1 mouse cellular context compared by ENCODE assay signal in genomic region chr2:127131353-127131752, GRCm38 (mm10).
TF ChIP-seq lines count a peak whose summit lies in the region.

No protein-coding gene starts in this region.

TF ChIP-seq in CH12.LX, 34 proteins besides CTCF, POLR2A, EP300 and RAD21:
- no peak for TF ChIP-seq HCFC1 (IDR thresholded peaks at IDR 0.05; ENCODE audit: low read depth, low read length)
- no peak for TF ChIP-seq GABPA (IDR thresholded peaks at IDR 0.05; ENCODE audit: insufficient replicate concordance, low read depth, low read length)
- TF ChIP-seq MYC (IDR thresholded peaks at IDR 0.05; ENCODE audit: low read depth, low read length): no peak
- TF ChIP-seq ZMIZ1 (IDR thresholded peaks at IDR 0.05; ENCODE audit: low read depth, low read length): no peak
- peak; percentile 82 for TF ChIP-seq CHD2 (IDR thresholded peaks at IDR 0.05; ENCODE audit: low read length)
- TF ChIP-seq ZC3H11A (IDR thresholded peaks at IDR 0.05; ENCODE audit: low read depth, low read length): no peak
- no peak for TF ChIP-seq JUN (IDR thresholded peaks at IDR 0.05; ENCODE audit: insufficient read depth, low read depth, low read length)
- peak; percentile 76 for TF ChIP-seq BHLHE40 (IDR thresholded peaks at IDR 0.05; ENCODE audit: low read depth, low read length)
- TF ChIP-seq E2F4 (IDR thresholded peaks at IDR 0.05; ENCODE audit: insufficient replicate concordance, low read depth, low read length): no peak
- peak; percentile 74 for TF ChIP-seq MAX (IDR thresholded peaks at IDR 0.05; ENCODE audit: low read length)
- peak; percentile 80 for TF ChIP-seq ETS1 (conservative IDR thresholded peaks at IDR 0.05; ENCODE audit: low read depth, low read length)
- no peak for TF ChIP-seq RCOR1 (conservative IDR thresholded peaks at IDR 0.05; ENCODE audit: low read depth, low read length)
- TF ChIP-seq USF1 (IDR thresholded peaks at IDR 0.05; ENCODE audit: low read depth, low read length): no peak
- no peak for TF ChIP-seq NELFE (IDR thresholded peaks at IDR 0.05; ENCODE audit: low read depth, low read length)
- no peak for TF ChIP-seq TCF12 (IDR thresholded peaks at IDR 0.05; ENCODE audit: low read depth, low read length)
- TF ChIP-seq NRF1 (IDR thresholded peaks at IDR 0.05; ENCODE audit: low read depth, low read length): no peak
- no peak for TF ChIP-seq PAX5 (IDR thresholded peaks at IDR 0.05; ENCODE audit: low read length)
- peak; percentile 55; the same call in 1 of the 2 replicates for TF ChIP-seq IRF4 (IDR thresholded peaks at IDR 0.05; ENCODE audit: low read depth, low read length)
- no peak for TF ChIP-seq TBP (conservative IDR thresholded peaks at IDR 0.05; ENCODE audit: low read depth, low read length)
- TF ChIP-seq UBTF (IDR thresholded peaks at IDR 0.05; ENCODE audit: low read depth, low read length): no peak
- TF ChIP-seq POLR2AphosphoS2 (IDR thresholded peaks at IDR 0.05; ENCODE audit: low read depth, low read length): no peak
- TF ChIP-seq MAZ (IDR thresholded peaks at IDR 0.05; ENCODE audit: low read depth, low read length): no peak
- TF ChIP-seq JUND (conservative IDR thresholded peaks at IDR 0.05; ENCODE audit: low read depth, low read length): no peak
- TF ChIP-seq SMC3 (IDR thresholded peaks at IDR 0.05; ENCODE audit: low read depth, low read length): peak; percentile 48
- TF ChIP-seq USF2 (conservative IDR thresholded peaks at IDR 0.05; ENCODE audit: low read depth, low read length): no peak
- TF ChIP-seq CHD1 (IDR thresholded peaks at IDR 0.05; ENCODE audit: low read depth, low read length): no peak
- peak; percentile 76 for TF ChIP-seq MXI1 (IDR thresholded peaks at IDR 0.05; ENCODE audit: low read depth, low read length)
- no peak for TF ChIP-seq KAT2A (IDR thresholded peaks at IDR 0.05; ENCODE audit: insufficient replicate concordance, low read length)
- TF ChIP-seq ZKSCAN1 (IDR thresholded peaks at IDR 0.05; ENCODE audit: borderline replicate concordance, low read depth, low read length): no peak
- no peak for TF ChIP-seq ZNF384 (IDR thresholded peaks at IDR 0.05; ENCODE audit: low read depth, low read length)
- TF ChIP-seq MAFK (IDR thresholded peaks at IDR 0.05; ENCODE audit: insufficient replicate concordance, low read length): peak; percentile 45; the same call in 1 of the 2 replicates
- TF ChIP-seq SIN3A (IDR thresholded peaks at IDR 0.05; ENCODE audit: low read length): peak; percentile 96
- 0 out of 2 replicates have a peak, but pooled peaks have one; percentile 31 for TF ChIP-seq ELF1 (IDR thresholded peaks at IDR 0.05; ENCODE audit: low read depth, low read length)
- TF ChIP-seq MEF2A (IDR thresholded peaks at IDR 0.05; ENCODE audit: borderline replicate concordance, low read depth, low read length): no peak
